Mouse (Mus musculus): ENCODE results near the gene Nbea. TPM values are rescaled to one million over a fixed set of nuclear protein-coding genes. Genes with fewer than 3 reads are reported as not detected.

The Nbea gene
- total RNA-seq, 2 experiments from 2014 or later, result 12.5 to 15.4 TPM

- DNase-seq, result no peak
Measured at GRCm38 (mm10) chr3:55590727-55591126, 592.8 kb downstream of the Nbea start.

DNA sequence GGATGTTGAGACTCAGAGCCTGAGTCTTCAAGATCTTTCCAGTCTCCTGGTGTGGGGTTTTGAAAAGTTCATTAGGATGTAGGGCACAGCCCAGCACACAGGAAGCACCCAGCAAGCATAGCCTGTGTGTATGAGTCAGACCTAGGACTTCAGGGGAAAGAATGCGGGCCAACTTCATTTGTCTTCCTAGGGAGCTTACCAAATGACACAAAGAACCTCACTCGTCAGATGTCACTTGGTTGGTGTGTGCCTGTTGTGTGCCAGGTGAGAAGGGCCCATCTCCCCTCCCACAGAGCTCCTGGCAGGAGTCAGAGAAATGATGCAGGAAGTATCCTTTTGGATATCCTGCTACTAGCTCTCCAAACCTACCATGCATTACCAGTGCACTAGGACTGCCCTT, 593.2 kb downstream of the Nbea start:
- DNase-seq, result peak; percentile 1

- DNase-seq, result no peak
Measured at GRCm38 (mm10) chr3:55589402-55589944, 594.0 kb downstream of the Nbea start.

GRCm38 (mm10) chr3:55587972-55588946, 595.2 kb downstream of the Nbea start:
- DNase-seq, result peak; percentile 42

DNA sequence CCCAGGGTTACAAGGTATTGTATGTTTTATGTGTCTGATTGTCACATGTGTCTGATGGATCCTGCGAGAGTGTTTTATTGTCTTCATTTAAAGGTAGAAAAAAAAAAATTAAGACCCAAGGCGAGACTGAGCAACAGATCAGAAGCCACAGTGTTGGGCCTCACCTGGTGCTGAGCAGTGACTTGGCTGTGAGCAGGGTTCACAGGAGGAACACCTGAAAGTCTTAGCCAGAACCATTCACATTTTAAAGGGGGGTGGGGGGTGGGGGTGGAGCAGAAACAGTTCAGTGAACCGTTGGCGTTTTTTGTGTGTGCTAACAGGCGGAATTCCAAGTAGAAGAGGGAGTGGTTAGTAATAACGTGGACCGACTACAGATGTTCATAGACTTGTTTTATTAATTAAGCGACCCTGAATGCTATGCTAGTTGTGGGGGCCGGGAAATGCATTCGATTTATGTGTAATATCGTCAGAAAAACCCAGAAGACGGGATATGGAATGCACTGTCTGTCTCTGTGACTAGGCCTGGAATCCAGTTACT, 596.0 kb downstream of the Nbea start:
- peak; percentile 1 for DNase-seq

All from gastrocnemius, postnatal 10 days (tissue).